Mouse (Mus musculus) hindlimb bud, embryonic 11.5 days (tissue): ENCODE data around the gene B3galnt2.
"Not testable (repeated sequence)": the region's sequence is repeated elsewhere in the genome, so short reads cannot be mapped to it uniquely, and the experiment has no call there.

Experiments used
- DNase-seq: peaks from one replicate; pipeline ENCODE4 v3.0.0-alpha.2; 2012; ENCODE audit warnings: low read depth, low spot score; ENCODE audit errors: extremely low spot score

B3galnt2 gene

DNA sequence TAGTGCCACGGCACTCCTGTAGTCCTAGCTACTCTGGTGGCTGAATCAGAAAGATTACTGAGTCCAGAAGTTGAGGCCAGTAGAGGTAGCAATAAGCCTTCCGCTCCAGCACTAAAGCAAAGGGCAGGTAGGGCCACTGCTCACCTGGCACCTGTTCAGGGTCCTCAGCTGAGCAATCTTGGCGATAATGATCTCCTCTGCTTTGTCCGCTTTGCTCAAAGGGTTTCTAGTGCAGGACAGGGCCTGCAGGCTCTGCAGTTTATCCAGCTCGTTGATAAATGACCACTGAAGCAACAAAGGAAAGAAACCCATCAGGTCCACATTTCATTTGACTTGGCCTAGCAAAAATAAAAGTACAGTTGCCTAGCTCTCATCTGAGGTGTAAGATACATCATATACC, 50.7 kb downstream of the B3galnt2 start:
- DNase-seq = no peak

DNA sequence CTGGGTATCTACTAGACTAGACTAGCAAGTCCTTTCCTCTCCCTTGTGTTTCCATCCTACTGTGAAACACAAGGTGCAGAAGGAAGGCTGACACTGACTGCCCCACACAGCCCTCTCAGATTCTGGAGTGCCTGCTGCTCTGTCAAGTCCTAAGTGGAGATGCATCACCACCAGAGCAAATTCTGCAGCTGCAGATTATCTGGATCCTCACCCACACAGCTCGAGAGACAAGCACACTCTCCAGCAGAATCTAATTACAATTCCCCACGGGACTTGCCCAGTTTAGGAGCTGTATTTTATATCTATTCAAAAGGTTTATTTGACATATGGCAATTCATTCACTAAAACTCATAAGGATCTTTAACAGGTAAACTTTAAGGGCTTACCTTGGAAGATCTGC, 51.8 kb downstream of the B3galnt2 start:
- DNase-seq = no peak

DNA sequence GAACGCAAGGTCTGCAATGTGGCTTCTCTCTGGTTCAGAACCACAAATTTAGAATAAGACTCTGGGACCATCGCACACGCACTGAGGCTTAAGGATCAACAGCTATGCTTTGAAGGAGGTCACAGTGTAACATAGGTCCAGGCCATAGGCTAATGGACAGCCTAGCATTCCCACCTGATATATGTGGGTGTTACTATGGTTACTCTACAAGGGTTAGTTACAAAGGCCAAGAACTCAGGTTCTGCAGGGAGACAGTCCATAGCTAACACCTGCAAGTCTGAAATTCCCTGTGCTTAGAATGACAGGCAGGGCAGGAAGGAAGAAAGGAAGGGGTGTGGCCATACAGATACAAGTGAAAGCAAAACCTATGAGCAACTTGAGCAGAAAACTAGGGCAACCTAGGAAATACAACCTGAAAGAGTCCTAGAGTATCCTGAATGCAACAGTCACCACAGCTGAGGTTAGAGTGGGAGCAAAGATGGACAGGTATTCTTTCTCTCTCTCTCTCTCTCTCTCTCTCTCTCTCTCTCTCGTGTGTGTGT, 57.3 kb downstream of the B3galnt2 start:
- DNase-seq = no peak

DNA sequence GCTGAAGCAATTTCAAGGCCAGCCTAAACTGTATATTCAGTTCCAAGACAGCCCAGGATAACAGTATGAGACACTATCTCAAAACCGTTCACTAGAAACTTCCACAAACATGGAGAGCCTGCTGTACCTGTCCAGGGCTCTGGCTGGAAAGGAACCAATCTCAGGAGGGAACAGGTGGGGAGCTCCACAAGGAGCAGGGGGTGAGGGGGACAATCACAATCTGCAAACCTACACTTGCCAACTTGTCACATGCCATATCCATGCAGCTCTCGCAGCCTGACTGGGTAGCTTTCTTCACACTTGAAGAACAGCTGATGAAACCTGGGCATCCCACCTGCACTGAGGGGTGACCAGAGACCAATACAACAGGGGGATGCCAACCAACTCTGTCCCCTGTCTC, 59.7 kb downstream of the B3galnt2 start:
- DNase-seq = no peak

DNA sequence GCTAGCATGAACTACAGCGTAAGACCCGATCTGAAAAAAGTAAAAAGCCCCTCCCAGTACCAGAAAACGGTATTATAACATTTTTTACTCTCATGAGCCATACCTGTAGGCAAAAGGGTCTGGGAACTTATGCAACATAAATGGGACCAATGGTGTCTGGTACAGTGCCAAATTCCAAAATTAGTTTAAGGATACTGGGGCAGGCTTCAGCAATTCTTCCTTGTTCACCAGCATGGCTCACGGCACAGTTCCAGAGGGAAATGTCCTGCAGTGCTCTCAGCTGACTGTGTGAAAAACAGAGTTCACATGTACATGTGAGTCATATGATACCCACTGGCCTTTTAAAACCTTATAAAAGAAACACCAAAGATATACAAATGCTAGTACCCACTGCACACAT, 60.3 kb downstream of the B3galnt2 start:
- no peak for DNase-seq

DNA sequence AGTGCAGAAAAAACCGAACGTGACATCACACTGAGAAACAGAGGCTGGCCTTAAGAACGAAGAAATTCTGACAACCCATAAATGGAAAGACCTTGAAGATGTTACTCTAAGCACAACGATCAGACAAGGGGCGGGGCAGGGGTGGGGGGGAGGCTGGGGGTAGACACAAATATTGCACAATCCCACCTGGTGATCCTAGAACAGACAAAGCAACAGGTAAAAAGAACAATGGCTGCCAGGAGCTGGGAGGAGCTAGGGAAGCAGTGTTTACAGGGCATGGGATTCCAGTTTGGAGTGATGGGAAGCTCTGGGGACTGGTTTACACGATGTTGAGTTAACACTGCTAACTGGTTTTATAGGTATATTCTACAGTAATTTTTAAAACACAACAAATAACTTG, 61.3 kb downstream of the B3galnt2 start:
- DNase-seq = no peak

DNA sequence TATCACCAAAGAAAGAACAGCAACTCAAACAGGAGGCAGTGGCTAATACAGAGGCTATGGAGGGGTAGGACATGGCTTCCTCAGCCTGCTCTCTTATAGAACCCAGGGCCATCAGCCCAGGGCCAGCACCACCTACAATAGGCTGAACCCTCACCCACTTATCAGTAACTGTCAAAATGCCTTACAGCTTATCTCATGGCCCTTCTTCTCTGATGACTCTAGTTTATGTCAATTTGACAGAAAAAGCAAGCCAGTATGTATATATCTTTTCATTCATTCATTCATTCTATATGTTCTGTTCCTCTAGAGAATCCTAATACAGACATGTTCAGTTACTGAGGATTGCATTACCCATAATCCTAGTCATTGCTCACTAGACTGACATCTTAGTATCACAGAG, 64.0 kb downstream of the B3galnt2 start:
- no peak for DNase-seq

DNA sequence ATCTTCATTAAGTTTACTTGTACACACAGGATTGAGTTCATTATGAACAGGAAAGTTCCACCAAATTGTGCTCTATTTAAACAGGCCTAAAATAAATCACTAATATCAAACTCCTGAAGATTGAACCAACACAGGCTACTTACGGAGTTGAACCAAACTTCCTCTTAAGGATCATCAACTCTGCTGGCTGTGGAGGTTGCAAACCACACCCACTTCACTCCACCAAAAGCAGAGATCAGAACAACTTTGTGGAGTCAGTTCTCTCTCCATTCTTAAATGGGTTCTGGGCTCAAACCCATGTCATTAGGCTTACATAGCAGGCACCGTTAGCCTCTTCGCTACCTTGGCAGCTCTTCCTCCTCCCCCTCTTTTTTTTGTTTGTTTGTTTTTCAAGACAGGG, 64.6 kb downstream of the B3galnt2 start:
- no peak for DNase-seq

DNA sequence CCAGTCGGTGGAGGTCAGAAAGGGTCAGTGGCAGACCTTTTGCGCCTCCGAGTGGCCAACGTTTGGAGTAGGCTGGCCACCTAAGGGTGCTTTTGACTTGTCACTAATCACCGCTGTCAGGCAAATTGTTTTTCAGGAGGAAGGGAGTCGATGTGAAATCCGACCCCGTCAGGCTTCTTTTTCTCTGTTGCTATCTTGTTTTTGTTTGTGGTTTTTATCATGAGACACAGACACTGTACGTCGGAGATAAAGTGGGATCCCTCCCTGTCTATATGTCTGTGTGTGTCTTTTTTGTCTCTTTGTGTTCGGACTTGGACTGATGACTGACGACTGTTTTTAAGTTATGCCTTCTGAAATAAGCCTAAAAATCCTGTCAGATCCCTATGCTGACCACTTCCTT, 67.1 kb downstream of the B3galnt2 start:
- not testable (repeated sequence) for DNase-seq

DNA sequence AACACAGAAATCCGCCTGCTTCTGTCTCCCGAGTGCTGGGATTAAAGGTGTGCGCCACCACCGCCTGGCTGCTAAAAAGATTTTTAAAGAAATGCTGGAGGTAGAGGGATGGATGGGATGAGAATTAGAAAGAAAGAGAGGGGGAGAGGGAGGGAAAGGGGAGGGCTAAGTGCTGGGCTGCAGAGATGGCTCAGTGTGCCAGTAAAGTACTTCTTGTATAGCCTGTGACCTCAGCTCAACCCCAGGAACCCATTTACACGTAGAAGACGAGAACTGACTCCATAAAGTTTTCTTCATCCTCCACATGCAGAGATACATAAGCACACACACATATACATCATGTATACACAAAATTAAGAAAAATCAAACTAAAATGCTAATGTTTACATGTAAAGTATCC, 71.3 kb downstream of the B3galnt2 start:
- no peak for DNase-seq

DNA sequence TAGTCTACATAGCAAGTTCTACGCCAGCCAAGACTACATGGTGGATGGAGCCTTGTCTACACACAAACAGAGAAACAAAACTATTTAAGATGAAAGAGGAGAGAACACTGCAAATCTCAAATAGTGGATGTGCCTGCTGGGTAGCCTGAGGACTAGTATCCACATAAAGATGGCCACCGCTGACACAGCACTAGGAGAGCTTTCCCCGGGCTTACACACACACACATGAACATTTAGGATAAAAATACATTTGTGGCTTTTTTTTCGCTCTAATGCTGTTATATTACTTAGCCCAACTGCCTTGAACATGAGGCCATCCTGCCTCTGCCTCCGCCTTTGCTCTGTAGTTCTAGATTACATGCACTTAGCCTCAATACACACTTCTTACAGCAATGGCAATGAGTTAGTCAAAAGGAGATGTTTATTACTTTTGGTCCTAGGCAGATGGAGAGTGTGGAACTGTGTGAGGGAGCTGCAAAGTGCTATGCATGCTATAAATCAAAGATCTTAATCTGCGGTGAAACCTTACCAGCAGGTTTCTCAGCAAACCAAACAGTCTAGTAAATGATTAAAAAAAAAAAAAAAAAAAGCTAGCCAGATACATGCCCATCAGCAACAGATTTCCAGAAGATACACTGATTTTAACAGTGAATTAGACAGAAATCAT, 72.0 kb downstream of the B3galnt2 start:
- no peak for DNase-seq

DNA sequence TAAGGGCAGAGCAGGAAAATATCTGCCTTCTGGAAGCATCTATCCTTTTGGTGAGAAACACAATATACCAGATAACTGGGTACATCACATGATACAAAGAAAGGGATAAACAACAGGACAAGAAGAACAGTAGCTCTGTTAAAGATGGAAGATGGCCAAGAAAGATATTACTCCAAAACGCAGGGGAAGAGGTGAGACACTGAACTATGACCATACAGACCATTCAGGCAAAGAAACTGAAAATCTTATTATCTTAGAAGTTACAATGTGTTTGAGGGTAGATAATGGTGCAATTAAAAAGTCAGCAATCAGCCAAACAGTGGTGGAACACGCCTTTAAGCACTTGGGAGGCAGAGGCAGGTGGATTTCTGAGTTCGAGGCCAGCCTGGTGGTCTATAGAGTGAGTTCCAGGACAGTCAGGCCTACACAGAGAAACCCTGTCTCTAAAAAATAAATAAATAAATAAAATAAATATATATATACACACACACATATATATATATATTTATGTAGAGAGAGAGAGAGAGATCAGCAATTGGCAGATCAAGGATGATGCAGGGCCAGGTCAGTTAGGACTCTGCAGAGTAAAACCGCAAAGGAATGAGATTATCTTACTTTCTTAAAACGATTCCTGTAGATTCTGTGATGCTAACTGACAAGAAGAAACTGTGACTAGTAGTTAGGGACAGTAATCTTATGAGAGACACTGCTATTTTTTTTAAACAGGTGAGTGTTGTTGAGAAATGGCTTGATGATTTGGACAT, 79.2 kb downstream of the B3galnt2 start:
- no peak for DNase-seq

DNA sequence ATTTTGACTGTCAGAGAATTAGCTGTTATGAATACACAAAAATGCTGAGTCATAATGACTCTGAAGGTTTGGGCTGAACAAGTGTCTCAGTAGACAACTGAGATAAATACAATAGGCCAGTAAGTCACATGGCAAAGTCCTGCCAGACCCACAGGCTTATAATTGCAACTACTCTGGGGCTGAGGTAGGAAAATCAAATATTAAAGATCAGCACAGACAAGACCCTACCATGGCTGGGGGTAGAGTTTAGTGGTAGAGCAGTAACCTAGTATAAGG, 79.7 kb downstream of the B3galnt2 start:
- no peak for DNase-seq

DNA sequence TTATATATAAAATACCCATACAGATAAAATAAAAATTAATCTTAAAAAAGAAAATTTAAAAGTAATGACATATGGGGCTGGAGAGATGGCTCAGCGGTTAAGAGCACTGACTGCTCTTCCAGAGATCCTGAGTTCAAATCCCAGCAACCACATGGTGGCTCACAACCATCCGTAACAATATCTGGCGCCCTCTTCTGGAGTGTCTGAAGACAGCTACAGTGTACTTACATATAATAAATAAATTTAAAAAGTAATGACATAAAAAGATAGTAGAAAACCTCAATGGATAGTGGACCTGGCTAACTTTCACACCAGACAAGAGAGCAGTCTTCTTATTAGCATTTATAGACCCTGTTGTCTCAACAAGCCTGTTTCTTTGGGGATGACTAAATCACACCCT, 81.1 kb downstream of the B3galnt2 start:
- DNase-seq = not testable (repeated sequence)

DNA sequence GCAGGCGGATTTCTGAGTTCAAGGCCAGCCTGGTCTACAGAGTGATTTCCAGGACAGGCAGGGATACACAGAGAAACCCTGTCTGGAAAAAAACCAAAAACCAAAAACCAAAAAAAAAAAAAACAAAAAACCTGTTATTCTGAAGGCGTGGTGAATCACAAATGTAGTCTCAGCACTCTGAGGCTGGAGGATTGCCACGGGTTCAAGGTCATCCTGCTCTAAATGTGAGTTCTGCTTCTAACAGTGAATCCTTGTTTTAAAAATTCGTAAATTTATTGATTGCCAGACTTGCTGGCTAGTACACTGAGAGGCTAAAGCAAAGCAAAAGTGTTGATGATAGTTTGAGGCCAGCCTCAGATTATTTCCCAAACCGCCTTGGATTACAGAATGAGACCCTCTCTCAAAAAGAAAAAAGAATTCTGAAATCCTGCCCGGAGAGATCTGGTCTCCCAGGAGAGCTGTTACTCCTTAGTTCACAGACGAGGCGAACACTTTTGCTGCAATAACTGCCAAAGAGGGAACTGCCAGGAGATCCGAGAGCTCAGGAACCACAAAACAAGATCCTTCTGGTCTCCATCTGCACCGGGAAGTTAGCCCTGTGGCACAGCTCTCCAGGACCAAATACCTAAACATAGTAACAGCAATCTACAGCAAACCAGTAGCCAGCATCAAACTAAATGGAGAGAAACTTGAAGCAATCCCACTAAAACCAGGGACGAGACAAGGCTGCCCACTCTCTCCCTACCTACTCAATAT, 81.8 kb downstream of the B3galnt2 start:
- no peak for DNase-seq

DNA sequence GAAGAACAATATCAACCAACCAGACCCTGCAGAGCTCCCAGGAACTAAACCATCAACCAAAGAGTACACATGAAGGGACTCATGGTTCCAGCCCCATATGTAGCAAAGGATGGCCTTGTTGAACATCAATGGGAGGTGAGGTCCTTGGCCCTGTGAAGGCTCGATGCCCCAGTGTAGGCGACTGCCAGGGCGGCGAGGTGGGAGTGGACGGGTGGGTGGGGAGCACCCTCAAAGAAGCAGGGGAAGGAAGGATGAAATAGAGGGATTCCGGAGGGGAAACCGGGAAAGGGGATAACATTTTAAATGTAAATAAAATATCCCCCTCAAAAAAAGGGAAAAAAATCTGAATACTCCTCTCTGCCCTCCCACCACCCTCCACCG, 84.6 kb downstream of the B3galnt2 start:
- no peak for DNase-seq

DNA sequence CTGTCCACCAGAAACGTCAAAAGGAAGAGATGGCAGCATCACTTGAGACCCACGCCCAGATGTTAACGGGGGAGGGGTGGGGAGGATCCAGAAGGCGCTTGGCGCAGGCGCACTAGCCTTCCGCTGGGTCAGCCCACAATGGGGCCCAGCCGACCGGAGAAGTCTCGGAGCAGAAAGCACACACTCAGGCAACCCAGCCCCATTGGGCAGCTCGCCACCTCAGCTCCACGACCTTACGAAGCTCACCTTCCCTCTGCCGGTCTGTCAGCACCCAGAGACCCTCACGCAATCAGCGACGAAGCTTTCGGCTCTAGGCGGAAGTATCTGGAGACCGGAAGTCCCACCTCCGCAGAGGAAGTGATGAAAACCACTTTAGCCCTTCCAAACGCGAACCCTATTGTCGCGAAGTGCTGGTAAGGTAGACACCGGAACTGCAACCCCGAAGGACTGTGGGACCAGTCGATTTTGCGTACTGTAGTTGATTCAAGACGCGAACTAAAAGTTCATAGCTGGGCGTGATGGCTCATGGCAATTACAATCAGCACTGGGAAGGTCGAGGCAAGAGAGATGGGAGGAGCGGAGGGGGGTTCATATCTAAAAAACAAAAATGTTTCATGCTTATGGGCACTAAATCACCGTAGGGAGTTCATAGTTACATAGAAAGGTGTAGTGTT, 85.2 kb downstream of the B3galnt2 start, which contains the start of gene Tbce:
Gene Tbce (minus strand): TSS at position 347 of the 674 bp plus-strand sequence.
- peak; percentile 87 for DNase-seq

DNA sequence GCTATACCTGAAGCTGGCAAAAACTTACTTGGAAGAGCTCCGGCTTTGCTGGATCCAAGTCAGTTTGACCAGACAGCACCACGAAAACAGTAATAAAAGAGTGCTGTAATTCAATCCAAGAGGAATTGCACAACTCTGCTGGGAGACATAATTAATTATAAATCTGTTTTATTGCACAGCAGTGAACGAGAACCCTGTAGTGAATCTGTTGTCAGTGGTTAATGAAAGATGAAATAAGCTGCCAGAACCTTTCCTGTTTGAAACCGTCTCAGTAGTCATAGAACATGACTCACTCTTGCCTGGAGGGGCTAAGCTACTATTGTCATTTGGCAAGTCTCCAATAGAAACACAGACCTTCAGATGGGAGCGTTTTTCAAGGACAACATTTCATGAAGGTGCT, 85.9 kb downstream of the B3galnt2 start:
- no peak for DNase-seq

DNA sequence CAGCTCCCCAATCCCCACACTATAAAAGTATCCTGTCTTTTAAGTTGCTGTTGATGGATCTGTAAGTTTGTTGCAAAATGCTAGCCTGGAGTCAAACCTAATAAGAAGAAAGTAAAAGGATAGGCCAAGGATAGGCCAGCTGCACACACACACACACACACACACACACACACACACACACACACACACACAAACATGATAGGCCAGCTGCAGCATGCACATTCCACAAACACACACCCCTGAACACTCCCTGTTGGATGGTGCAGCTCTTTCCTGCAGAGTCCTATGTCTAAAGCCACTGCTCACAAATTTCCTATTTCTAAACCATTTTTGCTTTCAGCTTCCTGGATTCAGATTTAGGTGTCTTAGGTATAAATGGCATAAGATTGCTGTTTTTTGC, 89.6 kb downstream of the B3galnt2 start:
- no peak for DNase-seq

DNA sequence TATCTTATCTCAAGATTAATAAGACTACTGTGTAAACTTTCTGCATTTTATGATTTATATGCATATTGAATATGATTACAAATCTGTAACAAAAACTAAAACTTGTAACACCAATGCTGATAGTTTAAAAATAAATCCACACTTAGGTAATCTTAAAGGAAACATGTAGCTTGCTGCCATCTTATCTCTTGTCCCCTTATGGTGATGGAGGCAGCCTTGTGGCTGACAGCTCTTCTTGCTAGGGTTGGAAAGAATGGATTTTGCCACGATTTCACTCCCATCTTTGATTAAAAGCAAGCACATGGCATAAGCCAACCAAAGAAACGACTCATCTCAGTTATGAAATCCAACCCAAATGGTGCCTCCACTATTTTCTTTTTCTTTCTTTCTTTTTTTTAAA, 90.3 kb downstream of the B3galnt2 start:
- no peak for DNase-seq
